Mouse (Mus musculus) forebrain, embryonic 16.5 days (tissue): ENCODE results near the gene Il2rb. TPM values are rescaled to one million over a fixed set of nuclear protein-coding genes. Genes with fewer than 3 reads are reported as not detected.

ENCODE experiments used
- ATAC-seq: fragments of 200-750 bp; cut with Nextera tagmentation; 2 replicates; pipeline ENCODE4 v1.8.0; 2017; ENCODE audit warnings: mild to moderate bottlenecking, moderate library complexity
- H3K27ac ChIP-seq: fragments of 300-500 bp; sonication (generic); 2 replicates; pipeline ENCODE4 v1.5.1; 2014; ENCODE audit warnings: low read length, control low read depth
- H3K27me3 ChIP-seq: fragments of 300-500 bp; sonication (generic); replicated peaks from 2 replicates; pipeline ENCODE4 v1.6.1; 2014; ENCODE audit warnings: low read length; ENCODE audit not compliant: control insufficient read depth, insufficient read depth
- H3K36me3 ChIP-seq: fragments of 300-500 bp; sonication (generic); 2 replicates; pipeline ENCODE4 v1.6.1; 2014; ENCODE audit not compliant: control insufficient read depth, insufficient read depth
- H3K4me1 ChIP-seq: fragments of 300-500 bp; sonication (generic); replicated peaks from 2 replicates; pipeline ENCODE4 v1.6.1; 2014; ENCODE audit warnings: low read length; ENCODE audit not compliant: control insufficient read depth, insufficient read depth
- H3K4me2 ChIP-seq: fragments of 300-500 bp; sonication (generic); 2 replicates; pipeline ENCODE4 v1.6.1; 2014; ENCODE audit warnings: mild to moderate bottlenecking, low read length, control low read depth
- H3K4me3 ChIP-seq: fragments of 300-500 bp; sonication (generic); replicated peaks from 2 replicates; pipeline ENCODE4 v1.5.1; 2014; ENCODE audit warnings: mild to moderate bottlenecking, low read length, control low read depth
- H3K9ac ChIP-seq: fragments of 300-500 bp; sonication (generic); replicated peaks from 2 replicates; pipeline ENCODE4 v1.6.1; 2014; ENCODE audit warnings: low read depth, low read length, control low read depth
- H3K9me3 ChIP-seq: fragments of 300-500 bp; sonication (generic); 2 replicates; pipeline ENCODE4 v1.6.1; 2016; ENCODE audit warnings: low read length; ENCODE audit not compliant: control insufficient read depth
- WGBS: fragments of 180-500 bp; shearing (Covaris S2); extraction: QIAGEN DNeasy Blood & Tissue Kit; methylation state at CpG from one replicate; pipeline ENCODE4 v1.1.7; 2014; 5-methylcytosine and 5-hydroxymethylcytosine counted together
- polyA plus RNA-seq: library from polyadenylated mRNA; unstranded; fragments of >200 nt; fragmentation: Nextera tagmentation; extraction: Ambion mirVana; gene quantifications from 2 replicates; pipeline ENCODE4 v1.2.1, GENCODE M21; 2015

Gene Il2rb
- polyA plus RNA-seq, 1 experiment from 2014 or later, result not detected

GRCm38 (mm10) chr15:78479470-78479869 is 15.6 kb downstream of the Il2rb start:
- H3K36me3 ChIP-seq, result no peaks in the 10 kb centered on the region
- no peaks in the 10 kb centered on the region for H3K4me1 ChIP-seq
- H3K4me2 ChIP-seq, result no peak overlapping the region
- H3K4me3 ChIP-seq, result no peak overlapping the region
- H3K9me3 ChIP-seq, result no peaks in the 10 kb centered on the region
- H3K9ac ChIP-seq, result no peak overlapping the region
- ATAC-seq, result no peak
- no peaks in the 10 kb centered on the region for H3K27me3 ChIP-seq
- H3K27ac ChIP-seq, result no peak overlapping the region
- 71% methylated on average over 5 of the region's 5 CpGs for WGBS

DNA sequence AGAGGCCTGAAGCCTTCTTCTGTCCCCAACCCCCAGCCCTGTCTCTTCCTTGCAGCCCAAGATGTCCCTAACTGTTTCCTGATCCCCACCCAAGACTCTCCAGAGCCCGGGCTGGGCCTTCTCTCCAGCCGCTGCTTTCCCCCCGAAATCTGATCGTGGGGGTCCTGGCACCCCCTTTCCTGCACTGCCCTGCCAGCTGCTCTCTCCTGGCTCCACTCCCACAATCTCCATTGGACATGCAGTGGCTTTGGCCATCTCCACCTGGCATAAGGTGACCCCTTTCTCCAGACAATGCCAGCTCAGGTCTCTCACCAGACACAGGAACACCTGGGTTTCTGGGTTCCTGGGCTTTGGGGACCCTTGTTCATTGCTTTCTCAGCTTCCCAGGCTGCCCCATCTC is 17.0 kb downstream of the Il2rb start:
- ATAC-seq, result no peak
- Histone ChIP-seq H3K27ac (no peak overlapping the region), H3K9ac (no peak overlapping the region), H3K4me2 (no peak overlapping the region), H3K36me3 (no peaks in the 10 kb centered on the region), H3K4me1 (no peaks in the 10 kb centered on the region), H3K9me3 (no peaks in the 10 kb centered on the region), H3K4me3 (no peak overlapping the region), H3K27me3 (no peaks in the 10 kb centered on the region)
- WGBS, result 94% methylated on average over 4 of the region's 4 CpGs

- H3K36me3 ChIP-seq, result no peaks in the 10 kb centered on the region
- H3K27ac ChIP-seq, result no peak overlapping the region
- no peak overlapping the region for H3K9ac ChIP-seq
- no peaks in the 10 kb centered on the region for H3K27me3 ChIP-seq
- no peak overlapping the region for H3K4me3 ChIP-seq
- no peak for ATAC-seq
- H3K4me1 ChIP-seq, result no peaks in the 10 kb centered on the region
- no peak overlapping the region for H3K4me2 ChIP-seq
- no peaks in the 10 kb centered on the region for H3K9me3 ChIP-seq
- 88% methylated on average over 1 of the region's 1 CpGs for WGBS
Observed at GRCm38 (mm10) chr15:78476878-78477277, 18.2 kb downstream of the Il2rb start.

- no peak overlapping the region for H3K4me2 ChIP-seq
- no peaks in the 10 kb centered on the region for H3K9me3 ChIP-seq
- no peak overlapping the region for H3K9ac ChIP-seq
- no peaks in the 10 kb centered on the region for H3K27me3 ChIP-seq
- no peak overlapping the region for H3K4me3 ChIP-seq
- no peak for ATAC-seq
- H3K4me1 ChIP-seq, result no peaks in the 10 kb centered on the region
- WGBS, result 72% methylated on average over 3 of the region's 3 CpGs
- H3K27ac ChIP-seq, result no peak overlapping the region
- H3K36me3 ChIP-seq, result no peaks in the 10 kb centered on the region
Observed at GRCm38 (mm10) chr15:78475604-78476031, 19.5 kb downstream of the Il2rb start.

DNA sequence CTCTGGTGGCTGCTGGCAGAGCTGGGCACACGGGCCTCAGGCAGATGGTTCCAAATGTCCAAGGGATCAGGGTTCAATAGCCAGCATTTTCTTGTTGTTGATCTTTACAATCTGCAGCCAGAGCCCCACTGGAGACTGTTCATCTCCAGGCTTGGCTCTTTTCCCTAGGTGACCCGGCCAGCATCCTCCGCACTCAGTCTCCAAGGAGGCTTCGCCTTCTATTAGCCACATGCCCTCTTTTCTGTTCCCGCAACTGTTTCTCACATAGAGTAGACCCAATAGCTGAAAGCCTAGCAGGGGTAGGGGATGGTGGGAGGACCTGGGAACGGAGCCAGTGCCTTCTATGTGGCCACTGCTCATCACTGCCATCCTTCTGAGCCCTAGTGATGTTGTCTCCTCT is 21.6 kb downstream of the Il2rb start:
- Histone ChIP-seq H3K27me3 (no peaks in the 10 kb centered on the region), H3K27ac (no peak overlapping the region), H3K4me3 (no peak overlapping the region), H3K9me3 (no peaks in the 10 kb centered on the region), H3K4me1 (no peaks in the 10 kb centered on the region), H3K9ac (no peak overlapping the region), H3K36me3 (no peaks in the 10 kb centered on the region), H3K4me2 (no peak overlapping the region)
- no peak for ATAC-seq
- WGBS, result 80% methylated on average over 6 of the region's 6 CpGs

DNA sequence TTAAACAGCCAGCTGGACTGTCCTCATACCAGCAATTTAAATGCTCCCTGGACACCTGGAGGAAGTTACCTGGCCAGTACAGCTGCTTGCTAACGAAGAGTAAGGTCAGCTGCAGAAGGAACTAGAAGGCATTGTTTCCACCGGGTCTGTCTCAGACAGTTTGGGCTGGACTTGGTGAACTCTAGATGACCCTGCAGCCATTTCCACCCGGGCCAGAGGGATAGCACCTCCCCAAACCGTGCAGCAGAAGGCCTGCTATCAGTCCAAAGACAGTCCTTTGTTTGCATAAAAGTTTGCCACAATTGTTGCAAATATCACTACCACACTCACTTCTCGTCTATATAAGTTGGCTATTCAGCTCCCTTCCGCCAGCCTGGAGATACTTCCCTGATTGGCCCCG is 23.2 kb downstream of the Il2rb start:
- H3K4me3 ChIP-seq, result no peak overlapping the region
- no peak overlapping the region for H3K27ac ChIP-seq
- WGBS, result 49% methylated on average over 7 of the region's 7 CpGs
- H3K27me3 ChIP-seq, result no peaks in the 10 kb centered on the region
- H3K9me3 ChIP-seq, result no peaks in the 10 kb centered on the region
- H3K9ac ChIP-seq, result no peak overlapping the region
- H3K36me3 ChIP-seq, result no peaks in the 10 kb centered on the region
- no peak overlapping the region for H3K4me2 ChIP-seq
- no peak for ATAC-seq
- H3K4me1 ChIP-seq, result no peaks in the 10 kb centered on the region

DNA sequence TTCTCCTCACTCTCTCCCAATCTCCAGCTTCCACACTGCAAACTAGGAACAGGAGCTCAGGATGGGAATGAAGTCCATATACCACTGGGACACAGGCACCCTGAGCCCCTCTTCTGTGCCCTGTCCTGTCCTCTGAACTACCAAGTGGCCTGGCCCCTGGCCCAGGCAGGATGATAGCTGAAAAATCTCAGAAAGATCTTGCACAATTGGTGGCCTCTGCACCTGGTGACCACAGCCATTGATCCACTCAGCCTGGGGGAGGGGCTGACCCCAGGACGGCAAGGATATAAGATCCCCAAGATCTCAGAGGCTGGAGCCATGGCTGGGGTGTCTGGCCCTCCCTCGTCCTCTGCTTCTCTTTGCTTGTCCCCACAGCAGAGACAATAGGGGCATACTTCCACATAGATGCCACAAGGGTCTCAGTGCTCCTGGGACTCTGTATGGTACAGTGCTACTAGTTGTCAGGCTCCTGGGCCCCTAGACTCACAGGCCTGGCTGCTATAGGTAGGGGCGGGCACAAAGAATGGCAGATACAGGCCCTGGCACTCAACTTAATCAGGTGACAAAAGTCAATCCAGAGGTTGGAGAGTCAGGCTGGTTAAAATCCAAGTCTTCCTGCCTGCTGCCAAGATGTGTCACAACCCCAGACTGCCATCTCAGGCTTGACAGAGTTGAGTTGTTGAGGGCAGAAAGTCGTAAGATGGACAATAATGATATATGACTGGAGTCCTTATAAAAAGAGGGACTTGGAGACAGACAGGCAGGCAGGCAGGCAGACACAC is 24.4 kb downstream of the Il2rb start:
- no peaks in the 10 kb centered on the region for H3K4me1 ChIP-seq
- H3K36me3 ChIP-seq, result no peaks in the 10 kb centered on the region
- no peak for ATAC-seq
- H3K27me3 ChIP-seq, result no peaks in the 10 kb centered on the region
- H3K9me3 ChIP-seq, result no peaks in the 10 kb centered on the region
- H3K27ac ChIP-seq, result no peak overlapping the region
- H3K9ac ChIP-seq, result no peak overlapping the region
- 72% methylated on average over 4 of the region's 4 CpGs for WGBS
- no peak overlapping the region for H3K4me3 ChIP-seq
- H3K4me2 ChIP-seq, result no peak overlapping the region

DNA sequence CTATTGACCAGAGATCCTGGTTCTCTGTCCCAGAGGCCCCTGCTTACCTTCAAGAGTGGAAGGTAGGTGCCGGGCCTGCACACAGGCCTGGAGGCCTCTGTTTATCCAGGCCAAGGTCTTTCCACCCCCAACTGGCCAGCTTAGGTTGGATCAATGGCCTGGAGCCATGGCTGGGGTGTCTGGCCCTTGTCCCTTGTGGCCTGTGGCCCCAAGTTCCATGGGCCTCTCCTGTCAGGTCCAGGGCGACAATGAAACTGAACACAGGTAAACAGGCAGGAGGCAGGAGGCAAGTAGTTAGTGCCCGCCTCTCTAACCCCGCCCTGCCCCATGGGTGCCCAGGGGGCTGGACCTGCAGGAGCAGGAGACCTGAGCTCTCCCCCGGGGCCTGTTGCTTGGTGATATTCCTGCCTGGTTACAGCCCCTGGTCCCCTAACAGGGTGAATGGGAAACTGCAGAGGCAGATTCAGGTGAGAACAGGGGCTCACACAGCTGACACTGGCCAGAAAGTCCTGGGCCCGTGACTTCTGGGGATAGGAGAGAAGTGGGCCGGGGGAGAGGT is 26.6 kb downstream of the Il2rb start, which contains the start of gene Tmprss6:
Gene Tmprss6, minus strand, starts transcription at position 256 of the 559 bp plus-strand sequence.
- no peaks in the 10 kb centered on the region for H3K27me3 ChIP-seq
- H3K36me3 ChIP-seq, result no peaks in the 10 kb centered on the region
- H3K4me1 ChIP-seq, result no peaks in the 10 kb centered on the region
- H3K27ac ChIP-seq, result no peak within 1 kb of the TSS
- no peak within 1 kb of the TSS for H3K9ac ChIP-seq
- H3K4me2 ChIP-seq, result no peak within 1 kb of the TSS
- ATAC-seq, result no peak
- H3K4me3 ChIP-seq, result no peak within 1 kb of the TSS
- no peaks in the 10 kb centered on the region for H3K9me3 ChIP-seq
- WGBS, result 81% methylated on average over 7 of the region's 7 CpGs

- ATAC-seq, result no peak
- no peak overlapping the region for H3K9ac ChIP-seq
- H3K4me3 ChIP-seq, result no peak overlapping the region
- no peaks in the 10 kb centered on the region for H3K27me3 ChIP-seq
- H3K4me2 ChIP-seq, result no peak overlapping the region
- H3K9me3 ChIP-seq, result no peaks in the 10 kb centered on the region
- no peak overlapping the region for H3K27ac ChIP-seq
- H3K36me3 ChIP-seq, result no peaks in the 10 kb centered on the region
- H3K4me1 ChIP-seq, result no peaks in the 10 kb centered on the region
- WGBS, result 96% methylated on average over 7 of the region's 7 CpGs
Observed at GRCm38 (mm10) chr15:78467570-78467969, 27.5 kb downstream of the Il2rb start.
